Mouse (Mus musculus) ES-E14 (cell line): ENCODE measurements around the gene Hddc3. TPM values are rescaled to one million over a fixed set of nuclear protein-coding genes. Genes with fewer than 3 reads are reported as not detected.

ENCODE experiments used
- DNase-seq: peaks from one replicate; pipeline ENCODE4 v3.0.0-alpha.2; 2013; ENCODE audit warnings: low read depth, low spot score
- H3K27ac ChIP-seq: 2 replicates; pipeline ENCODE4 v1.5.1; 2012; ENCODE audit warnings: low read depth, mild to moderate bottlenecking, low read length, moderate library complexity, mixed read lengths; ENCODE audit not compliant: poor library complexity, insufficient read depth, severe bottlenecking
- H3K36me3 ChIP-seq: 2 replicates; pipeline ENCODE4 v1.6.1; 2012; ENCODE audit warnings: mild to moderate bottlenecking, low read length, moderate library complexity, mixed read lengths; ENCODE audit not compliant: control insufficient read depth, poor library complexity, insufficient read depth, severe bottlenecking
- H3K4me1 ChIP-seq, 2 experiments: fragments of 150-350 bp in 1 of 2; sonication (generic) in 1 of 2; 2 replicates each; pipeline ENCODE4 v1.6.1; 2012; ENCODE audit warnings: low read length in 2 of 2, mild to moderate bottlenecking in 1 of 2, mixed read lengths in 1 of 2; ENCODE audit not compliant: control insufficient read depth in 2 of 2, insufficient read depth in 2 of 2, poor library complexity in 1 of 2
- H3K4me3 ChIP-seq, 2 experiments: fragments of 150-350 bp in 1 of 2; sonication (generic) in 1 of 2; 2 replicates each; pipeline ENCODE4 v1.5.1; 2012; ENCODE audit warnings: low read length in 2 of 2, low read depth in 1 of 2, mild to moderate bottlenecking in 1 of 2, mixed read lengths in 1 of 2; ENCODE audit not compliant: insufficient read depth in 1 of 2, poor library complexity in 1 of 2, severe bottlenecking in 1 of 2
- H3K9ac ChIP-seq: 2 replicates; pipeline ENCODE4 v1.6.1; 2012; ENCODE audit warnings: low read depth, mild to moderate bottlenecking, low read length, mixed read lengths; ENCODE audit not compliant: poor library complexity, insufficient read depth, severe bottlenecking
- H3K9me3 ChIP-seq: fragments of 150-350 bp; sonication (generic); 2 replicates; pipeline ENCODE4 v1.6.1; 2012; ENCODE audit warnings: low read depth, mild to moderate bottlenecking, low read length; ENCODE audit not compliant: control insufficient read depth, insufficient read depth
- CHD2 ChIP-seq: IDR thresholded peaks from 2 replicates; pipeline ENCODE4 v1.6.1; 2014; ENCODE audit warnings: mild to moderate bottlenecking, low read depth, low read length, inconsistent platforms
- HCFC1 ChIP-seq: IDR thresholded peaks from 2 replicates; pipeline ENCODE4 v1.6.1; 2012; ENCODE audit warnings: low read length, inconsistent platforms, borderline replicate concordance; ENCODE audit not compliant: insufficient read depth
- MAFK ChIP-seq: IDR thresholded peaks from 2 replicates; pipeline ENCODE4 v1.6.1; 2014; ENCODE audit warnings: mild to moderate bottlenecking, low read depth, low read length, inconsistent platforms; ENCODE audit not compliant: insufficient read depth
- ZC3H11A ChIP-seq: IDR thresholded peaks from 2 replicates; pipeline ENCODE4 v1.6.1; 2012; ENCODE audit warnings: low read depth, mild to moderate bottlenecking, inconsistent platforms, low read length, borderline replicate concordance
- ZNF384 ChIP-seq: IDR thresholded peaks from 2 replicates; pipeline ENCODE4 v1.6.1; 2012; ENCODE audit warnings: low read depth, low read length, inconsistent platforms
- in situ Hi-C, 2 experiments: fragments of 600-800 bp; cut with MboI; formaldehyde crosslinking; loops; one replicate each; pipeline ENCODE4 v1.15.1; 2025; ENCODE audit warnings: low sequenced_read_pairs in 2 of 2, inconsistent platforms in 1 of 2; ENCODE audit not compliant: unreplicated experiment in 2 of 2
- total RNA-seq: library from RNA; depleted of rRNA; stranded (reverse); fragments of 300-350 nt; gene quantifications from 2 replicates; pipeline ENCODE4 v1.2.3, GENCODE M21; 2012

Gene Hddc3
- total RNA-seq, 1 experiment: 14.3 TPM

- TF ChIP-seq CHD2 (no peak), ZNF384 (no peak), HCFC1 (no peak), MAFK (no peak), ZC3H11A (no peak)
- in situ Hi-C loops: no loop called here
- Histone ChIP-seq H3K9ac (no peak overlapping the region), H3K36me3 (peaks cover 17% of the 10 kb centered on the region), H3K9me3 (no peaks in the 10 kb centered on the region), H3K4me1 (peaks cover 2 to 7% of the 10 kb centered on the region in 2 experiments; a peak in 2 of 4 replicates), H3K4me3 (peak overlapping the region; percentile 4 to 28; a peak in 2 of 4 replicates), H3K27ac (no peak overlapping the region)
- no peak for DNase-seq
Measured at GRCm38 (mm10) chr7:80325292-80325868, 17.5 kb upstream of the Hddc3 start.

- Histone ChIP-seq H3K9me3 (no peaks in the 10 kb centered on the region), H3K4me3 (peak overlapping the region; percentile 4 to 28; a peak in 2 of 4 replicates), H3K27ac (no peak overlapping the region), H3K36me3 (peaks cover 17% of the 10 kb centered on the region), H3K4me1 (peaks cover 2 to 7% of the 10 kb centered on the region in 2 experiments; a peak in 2 of 4 replicates), H3K9ac (no peak overlapping the region)
- DNase-seq: no peak
- TF ChIP-seq ZNF384 (no peak), HCFC1 (no peak), ZC3H11A (no peak), CHD2 (no peak), MAFK (no peak)
- in situ Hi-C loops: no loop called here
Measured at GRCm38 (mm10) chr7:80326076-80326475, 16.8 kb upstream of the Hddc3 start.

GRCm38 (mm10) chr7:80330278-80330677, 12.6 kb upstream of the Hddc3 start:
- Histone ChIP-seq H3K9ac (no peak overlapping the region), H3K4me3 (no peak overlapping the region), H3K36me3 (peaks cover 48% of the 10 kb centered on the region), H3K27ac (no peak overlapping the region), H3K4me1 (peaks cover 0 to 4% of the 10 kb centered on the region in 2 experiments; a peak in 1 of 4 replicates), H3K9me3 (no peaks in the 10 kb centered on the region)
- DNase-seq: no peak
- in situ Hi-C loops: no loop called here
- TF ChIP-seq HCFC1 (no peak), ZC3H11A (no peak), ZNF384 (no peak), MAFK (no peak), CHD2 (no peak)

- Histone ChIP-seq H3K36me3 (peaks cover 53% of the 10 kb centered on the region), H3K27ac (no peak overlapping the region), H3K9me3 (no peaks in the 10 kb centered on the region), H3K4me3 (no peak overlapping the region), H3K4me1 (no peaks in the 10 kb centered on the region), H3K9ac (no peak overlapping the region)
- TF ChIP-seq ZC3H11A (no peak), MAFK (no peak), CHD2 (no peak), ZNF384 (no peak), HCFC1 (no peak)
- DNase-seq: no peak
- in situ Hi-C loops: no loop called here
Measured at GRCm38 (mm10) chr7:80331433-80331832, 11.5 kb upstream of the Hddc3 start.
